Mouse (Mus musculus) heart, adult 2 months (tissue): ENCODE measurements around the gene F2r.

Experiments
- CTCF ChIP-seq: fragments of 200-600 bp; IDR thresholded peaks from 2 replicates; pipeline ENCODE4 v1.8.1; 2022; ENCODE audit warnings: antibody characterized with exemption, mild to moderate bottlenecking, moderate library complexity
- EP300 ChIP-seq: fragments of 200-500 bp; IDR thresholded peaks from 2 replicates; pipeline ENCODE4 v1.6.1; 2011; ENCODE audit warnings: low read depth, low read length, control low read depth; ENCODE audit not compliant: insufficient read depth
- POLR2A ChIP-seq: fragments of 200-500 bp; IDR thresholded peaks from 2 replicates; pipeline ENCODE4 v1.6.1; 2011; ENCODE audit warnings: mild to moderate bottlenecking, low read depth, low read length, control low read depth; ENCODE audit not compliant: insufficient read depth

- TF ChIP-seq EP300: no peak
- TF ChIP-seq POLR2A: no peak
- TF ChIP-seq CTCF: no peak
These were observed 19.9 kb downstream of the F2r start for GRCm38 (mm10) chr13:95598232-95598920.
